Mouse (Mus musculus) lung, embryonic 15.5 days (tissue): Measurements from ENCODE around the gene Tln1. TPM values are rescaled to one million over a fixed set of nuclear protein-coding genes. Genes with fewer than 3 reads are reported as not detected.

ENCODE experiments used
- ATAC-seq: fragments of 200-750 bp; cut with Nextera tagmentation; 2 replicates; pipeline ENCODE4 v1.8.0; 2017; ENCODE audit warnings: moderate number of reproducible peaks, borderline replicate concordance; ENCODE audit not compliant: low FRiP score, low TSS enrichment; ENCODE audit errors: extremely low read depth
- H3K27ac ChIP-seq: fragments of 300-500 bp; sonication (generic); 2 replicates; pipeline ENCODE4 v1.5.1; 2015; ENCODE audit warnings: moderate library complexity, mild to moderate bottlenecking, inconsistent platforms
- H3K27me3 ChIP-seq: fragments of 300-500 bp; sonication (generic); 2 replicates; pipeline ENCODE4 v1.6.1; 2015; ENCODE audit warnings: inconsistent platforms
- H3K36me3 ChIP-seq: fragments of 300-500 bp; sonication (generic); 2 replicates; pipeline ENCODE4 v1.6.1; 2015; ENCODE audit warnings: inconsistent platforms
- H3K4me1 ChIP-seq: fragments of 300-500 bp; sonication (generic); 2 replicates; pipeline ENCODE4 v1.6.1; 2015; ENCODE audit warnings: inconsistent platforms
- H3K4me2 ChIP-seq: fragments of 300-500 bp; sonication (generic); 2 replicates; pipeline ENCODE4 v1.6.1; 2015; ENCODE audit warnings: inconsistent platforms, mild to moderate bottlenecking, moderate library complexity
- H3K4me3 ChIP-seq: fragments of 300-500 bp; sonication (generic); 2 replicates; pipeline ENCODE4 v1.5.1; 2015; ENCODE audit warnings: mild to moderate bottlenecking, inconsistent platforms
- H3K9ac ChIP-seq: fragments of 300-500 bp; sonication (generic); 2 replicates; pipeline ENCODE4 v1.6.1; 2015; ENCODE audit warnings: inconsistent platforms
- H3K9me3 ChIP-seq: fragments of 300-500 bp; sonication (generic); 2 replicates; pipeline ENCODE4 v1.6.1; 2016; ENCODE audit warnings: inconsistent platforms
- WGBS: fragments of 180-500 bp; shearing (Covaris S2); methylation state at CpG from one replicate; pipeline ENCODE4 v1.1.7; 2015; 5-methylcytosine and 5-hydroxymethylcytosine counted together
- polyA plus RNA-seq: library from polyadenylated mRNA; unstranded; fragments of >200 nt; fragmentation: Nextera tagmentation; extraction: Ambion mirVana; gene quantifications from 2 replicates; pipeline ENCODE4 v1.2.1, GENCODE M21; 2015

Gene Tln1
- polyA plus RNA-seq, 1 experiment from 2014 or later, result 98.2 TPM

DNA sequence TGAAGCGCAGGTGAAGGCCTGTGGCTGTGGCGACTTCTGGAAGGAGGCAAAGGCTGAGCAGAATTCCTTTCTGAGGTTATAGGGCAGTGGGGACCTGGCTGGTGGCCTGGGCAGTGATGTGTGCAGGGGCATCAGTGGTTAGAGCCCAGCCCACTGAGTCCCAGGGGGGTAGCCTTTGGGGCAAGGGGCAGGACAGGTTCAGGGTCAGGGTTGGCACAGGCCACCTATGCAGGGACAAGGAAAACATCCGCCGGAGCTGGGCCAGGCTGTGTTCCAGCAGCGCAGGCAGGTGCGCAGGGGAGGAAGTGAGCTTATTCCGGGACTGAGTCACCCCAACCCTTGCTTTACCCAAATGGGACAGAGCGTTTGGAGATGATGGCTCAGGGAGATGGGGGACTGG is 23.9 kb upstream of the Tln1 start:
- no peak for ATAC-seq
- no peaks in the 10 kb centered on the region for H3K4me1 ChIP-seq
- no peak overlapping the region for H3K4me3 ChIP-seq
- no peak overlapping the region for H3K27ac ChIP-seq
- no peaks in the 10 kb centered on the region for H3K9me3 ChIP-seq
- H3K4me2 ChIP-seq, result no peak overlapping the region
- H3K36me3 ChIP-seq, result peaks cover 26% of the 10 kb centered on the region
- H3K9ac ChIP-seq, result no peak overlapping the region
- H3K27me3 ChIP-seq, result no peaks in the 10 kb centered on the region
- WGBS, result 71% methylated on average over 8 of the region's 8 CpGs

- H3K27me3 ChIP-seq, result no peaks in the 10 kb centered on the region
- no peaks in the 10 kb centered on the region for H3K4me1 ChIP-seq
- no peaks in the 10 kb centered on the region for H3K9me3 ChIP-seq
- H3K36me3 ChIP-seq, result peaks cover 34% of the 10 kb centered on the region
- H3K27ac ChIP-seq, result no peak overlapping the region
- WGBS, result 28% methylated on average over 10 of the region's 10 CpGs
- no peak overlapping the region for H3K9ac ChIP-seq
- no peak for ATAC-seq
- H3K4me2 ChIP-seq, result no peak overlapping the region
- no peak overlapping the region for H3K4me3 ChIP-seq
These were observed 23.2 kb upstream of the Tln1 start for GRCm38 (mm10) chr4:43585682-43586081.

DNA sequence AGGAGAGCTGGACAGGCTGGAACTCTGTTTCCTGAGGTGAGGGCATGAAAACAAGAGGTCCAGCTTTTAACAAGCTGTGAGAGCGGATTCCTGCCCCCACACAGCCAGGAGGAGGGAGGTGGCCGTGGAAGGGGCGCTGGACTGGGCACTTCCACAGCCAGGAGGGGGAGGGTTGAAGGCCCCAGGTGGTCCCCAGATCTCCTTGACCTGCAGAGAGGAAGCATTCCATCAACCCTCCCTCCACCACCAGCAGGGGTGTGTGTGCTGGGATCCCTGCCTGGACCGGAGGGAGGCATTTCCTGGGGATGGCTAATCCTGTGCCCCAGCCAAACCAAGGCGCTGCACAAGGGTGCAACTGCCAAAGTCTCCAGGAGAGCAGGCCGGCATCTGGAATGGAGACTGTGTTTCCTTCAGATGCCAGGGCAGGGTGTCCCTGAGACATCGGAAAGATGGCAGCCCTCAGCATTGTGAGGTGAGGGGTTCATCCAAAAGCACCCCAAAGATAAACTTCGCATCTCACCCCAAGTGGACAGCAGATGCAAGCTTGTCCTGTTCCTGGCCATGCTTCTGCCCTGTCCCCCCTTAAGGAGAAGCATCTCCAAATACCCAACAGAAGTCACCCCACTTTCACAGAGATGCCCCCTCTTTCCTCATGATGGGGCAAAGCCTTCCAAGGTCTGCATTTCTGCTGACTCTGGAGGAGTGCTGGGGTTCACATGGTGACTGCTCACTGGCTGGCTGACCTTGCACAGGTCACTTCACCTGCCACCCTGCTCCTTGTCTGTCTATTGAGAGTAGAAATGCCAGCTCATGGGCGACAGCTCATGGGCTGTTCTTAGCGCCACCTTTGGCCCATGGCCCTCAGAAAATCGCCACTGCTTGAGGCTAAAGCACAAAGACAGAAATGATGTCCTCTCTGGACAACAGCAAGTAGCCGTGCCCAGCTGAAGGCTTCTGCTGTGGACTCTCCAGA is 22.2 kb upstream of the Tln1 start, which contains the start of gene Msmp:
Gene Msmp, minus strand, starts transcription at position 51 of the 973 bp plus-strand sequence.
- H3K4me2 ChIP-seq, result no peak within 1 kb of the TSS
- H3K27ac ChIP-seq, result no peak within 1 kb of the TSS
- WGBS, result 57% methylated on average over 12 of the region's 12 CpGs
- no peak for ATAC-seq
- no peak within 1 kb of the TSS for H3K4me3 ChIP-seq
- H3K9me3 ChIP-seq, result no peaks in the 10 kb centered on the region
- peaks cover 5% of the 10 kb centered on the region for H3K4me1 ChIP-seq
- H3K36me3 ChIP-seq, result peaks cover 36% of the 10 kb centered on the region
- no peak within 1 kb of the TSS for H3K9ac ChIP-seq
- H3K27me3 ChIP-seq, result no peaks in the 10 kb centered on the region

DNA sequence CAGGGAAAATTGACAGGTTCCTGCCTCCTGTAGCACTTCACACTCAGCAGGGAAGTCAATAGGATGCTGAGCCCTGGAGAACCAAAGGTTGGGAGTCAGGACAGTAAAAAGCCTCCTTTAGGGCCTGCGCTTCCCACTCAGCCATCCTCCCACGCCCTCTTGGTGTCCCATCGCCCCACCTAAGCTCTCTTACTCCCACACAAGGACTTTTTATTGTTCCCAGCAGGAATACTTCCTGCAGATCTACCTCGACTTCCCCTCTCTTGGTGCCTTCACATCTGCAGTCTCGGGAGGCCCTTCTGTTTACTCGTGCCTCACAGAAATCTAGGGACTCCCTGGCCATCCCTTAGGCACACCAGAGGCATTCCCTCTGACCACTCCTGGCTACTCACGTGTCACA is 20.9 kb upstream of the Tln1 start:
- no peak for ATAC-seq
- H3K27ac ChIP-seq, result no peak overlapping the region
- WGBS, result 61% methylated on average over 7 of the region's 7 CpGs

GRCm38 (mm10) chr4:43582241-43582640 is 19.8 kb upstream of the Tln1 start:
- 88% methylated on average over 5 of the region's 5 CpGs for WGBS
- Histone ChIP-seq H3K27me3 (no peaks in the 10 kb centered on the region), H3K4me1 (peaks cover 19% of the 10 kb centered on the region), H3K4me3 (no peak overlapping the region), H3K9ac (no peak overlapping the region), H3K9me3 (no peaks in the 10 kb centered on the region), H3K4me2 (no peak overlapping the region), H3K27ac (no peak overlapping the region), H3K36me3 (peaks cover 36% of the 10 kb centered on the region)
- no peak for ATAC-seq

More for the DNA sequence above, 20.9 kb upstream of the Tln1 start:
- Histone ChIP-seq H3K4me2 (no peak overlapping the region), H3K36me3 (peaks cover 36% of the 10 kb centered on the region), H3K4me1 (peaks cover 11% of the 10 kb centered on the region), H3K9ac (no peak overlapping the region), H3K9me3 (no peaks in the 10 kb centered on the region), H3K4me3 (no peak overlapping the region), H3K27me3 (no peaks in the 10 kb centered on the region)

- ATAC-seq, result no peak
- Histone ChIP-seq H3K4me1 (peaks cover 28% of the 10 kb centered on the region), H3K27me3 (no peaks in the 10 kb centered on the region), H3K27ac (no peak overlapping the region), H3K9me3 (no peaks in the 10 kb centered on the region), H3K4me2 (no peak overlapping the region), H3K9ac (no peak overlapping the region), H3K4me3 (no peak overlapping the region), H3K36me3 (peaks cover 36% of the 10 kb centered on the region)
- 94% methylated on average over 12 of the region's 12 CpGs for WGBS
These were observed 18.9 kb upstream of the Tln1 start for GRCm38 (mm10) chr4:43581381-43581780.

DNA sequence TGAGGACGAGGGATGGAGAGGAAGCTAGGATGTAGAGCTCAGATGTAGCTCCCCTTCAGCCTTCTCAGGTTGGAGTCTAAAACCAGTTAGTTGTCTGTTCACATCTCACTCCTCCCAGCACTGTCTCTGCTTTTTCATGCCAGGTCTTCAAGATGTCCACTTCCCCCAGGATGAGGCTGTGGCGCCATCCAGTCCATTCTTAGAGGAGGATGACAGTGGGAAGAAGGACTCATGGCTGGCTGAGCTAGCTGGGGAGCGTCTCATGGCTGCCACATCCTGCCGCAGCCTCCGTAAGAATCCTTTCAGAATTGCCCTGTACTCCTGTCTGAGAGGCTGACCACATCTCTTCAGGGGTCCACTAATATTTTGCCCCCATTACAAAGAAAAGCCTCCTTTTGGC is 18.2 kb upstream of the Tln1 start:
- Histone ChIP-seq H3K4me3 (no peak overlapping the region), H3K9me3 (no peaks in the 10 kb centered on the region), H3K4me2 (no peak overlapping the region), H3K9ac (no peak overlapping the region), H3K36me3 (peaks cover 36% of the 10 kb centered on the region), H3K4me1 (peaks cover 33% of the 10 kb centered on the region), H3K27ac (no peak overlapping the region), H3K27me3 (no peaks in the 10 kb centered on the region)
- ATAC-seq, result no peak
- 95% methylated on average over 5 of the region's 5 CpGs for WGBS

DNA sequence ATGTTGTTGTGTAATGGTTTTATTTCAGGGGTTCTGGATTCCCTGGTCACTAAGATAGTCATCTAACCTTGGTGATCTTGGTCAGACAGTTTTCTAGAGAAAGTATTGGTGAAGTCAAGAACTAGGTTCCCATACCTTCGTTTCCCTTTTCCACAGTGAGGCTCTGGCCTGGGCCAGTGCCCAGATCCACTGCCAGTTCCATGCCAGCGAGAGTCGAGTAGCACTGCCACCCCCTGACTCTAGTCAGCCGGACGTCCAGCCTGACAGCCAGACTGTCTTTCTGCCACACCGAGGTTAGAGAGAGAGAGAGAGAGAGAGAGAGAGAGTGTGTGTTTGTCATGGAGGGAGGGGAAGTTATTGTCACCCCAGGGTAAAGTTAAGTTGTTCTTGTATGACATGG is 17.2 kb upstream of the Tln1 start:
- Histone ChIP-seq H3K9ac (peak overlapping the region; percentile 84), H3K4me3 (peak overlapping the region; percentile 95)

GRCm38 (mm10) chr4:43579256-43579655 is 16.8 kb upstream of the Tln1 start:
- Histone ChIP-seq H3K4me3 (peak overlapping the region; percentile 95), H3K27ac (peak overlapping the region; percentile 89), H3K27me3 (no peaks in the 10 kb centered on the region), H3K4me1 (peaks cover 38% of the 10 kb centered on the region), H3K9ac (peak overlapping the region; percentile 84), H3K9me3 (no peaks in the 10 kb centered on the region), H3K4me2 (peak overlapping the region; percentile 93), H3K36me3 (peaks cover 36% of the 10 kb centered on the region)
- no peak for ATAC-seq
- WGBS, result 3% methylated on average over 10 of the region's 10 CpGs

More for the DNA sequence above, 17.2 kb upstream of the Tln1 start:
- WGBS, result 72% methylated on average over 6 of the region's 6 CpGs
- peaks cover 36% of the 10 kb centered on the region for H3K36me3 ChIP-seq
- no peaks in the 10 kb centered on the region for H3K9me3 ChIP-seq
- H3K4me2 ChIP-seq, result peak overlapping the region; percentile 93
- no peak for ATAC-seq
- no peak overlapping the region for H3K27ac ChIP-seq
- H3K27me3 ChIP-seq, result no peaks in the 10 kb centered on the region
- peaks cover 38% of the 10 kb centered on the region for H3K4me1 ChIP-seq

GRCm38 (mm10) chr4:43578376-43579204 is 16.1 kb upstream of the Tln1 start, which contains the start of the genes Rgp1 and Gba2:
Rgp1 (plus strand) TSS chr4:43578715.
Gba2 (minus strand) TSS chr4:43578873.
- peak; percentile 96 for ATAC-seq
- WGBS, result under 1% methylated on average over 70 of the region's 76 CpGs

GRCm38 (mm10) chr4:43577237-43577881 is 14.9 kb upstream of the Tln1 start:
- H3K4me3 ChIP-seq, result peak overlapping the region; percentile 95
- peaks cover 34% of the 10 kb centered on the region for H3K36me3 ChIP-seq
- 34% methylated on average over 8 of the region's 8 CpGs for WGBS
- H3K27ac ChIP-seq, result no peak overlapping the region
- peak overlapping the region; percentile 84 for H3K9ac ChIP-seq
- H3K27me3 ChIP-seq, result no peaks in the 10 kb centered on the region
- no peaks in the 10 kb centered on the region for H3K9me3 ChIP-seq
- H3K4me2 ChIP-seq, result peak overlapping the region; percentile 93
- no peak for ATAC-seq
- peaks cover 38% of the 10 kb centered on the region for H3K4me1 ChIP-seq

More at GRCm38 (mm10) chr4:43578376-43579204, 16.1 kb upstream of the Tln1 start, which contains the start of the genes Rgp1 and Gba2:
- Histone ChIP-seq H3K27ac (peak within 1 kb of the TSS; percentile 89), H3K9me3 (no peaks in the 10 kb centered on the region), H3K36me3 (peaks cover 37% of the 10 kb centered on the region), H3K4me2 (peak within 1 kb of the TSS; percentile 93), H3K9ac (peak within 1 kb of the TSS; percentile 84), H3K4me3 (peak within 1 kb of the TSS; percentile 95), H3K27me3 (no peaks in the 10 kb centered on the region), H3K4me1 (peaks cover 38% of the 10 kb centered on the region)
